8 mouse cellular contexts compared by ENCODE assay signal in the genomic region with DNA sequence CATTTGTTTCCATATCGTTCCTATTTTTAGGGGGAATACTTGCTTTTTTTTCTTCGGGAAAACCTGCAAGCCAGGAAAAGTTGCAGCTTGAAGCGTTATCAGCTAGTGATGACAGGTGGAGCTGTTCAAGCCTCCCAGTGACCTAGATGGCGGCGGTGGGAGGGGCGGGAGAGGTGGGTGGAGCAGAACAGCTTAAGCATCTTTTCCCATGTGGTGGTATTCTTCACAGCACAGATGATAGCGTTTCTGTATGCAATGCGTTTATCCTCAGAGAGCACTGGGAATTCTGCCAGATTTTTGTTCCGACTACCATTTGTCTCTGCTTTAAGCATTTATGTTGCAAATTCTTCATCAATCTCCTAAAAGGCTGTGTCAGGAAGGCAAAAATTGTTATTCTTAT.
DNase-seq lines count a peak whose midpoint lies in the region; ATAC-seq lines count a peak whose summit lies in the region.

No protein-coding gene starts in this region.

- no peak overlapping the region for H3K27ac ChIP-seq in hindbrain, embryonic 11.5 days (ENCODE audit: low read depth, low read length)
- H3K27ac ChIP-seq in hindbrain, embryonic 10.5 days: no peak overlapping the region
- H3K27ac ChIP-seq in intestine, embryonic 14.5 days (ENCODE audit: low read depth): 0 out of 2 replicates have a peak overlapping the region, but pooled peaks have one; percentile 18
- H3K27ac ChIP-seq in limb, embryonic 13.5 days: no peak overlapping the region
- H3K27ac ChIP-seq in stomach, embryonic 15.5 days: peak overlapping the region; percentile 26; the same call in 1 of the 2 replicates

- no peaks in the 10 kb centered on the region for H3K27me3 ChIP-seq in hindbrain, embryonic 11.5 days (ENCODE audit: control insufficient read depth, insufficient read depth, low read length)
- H3K27me3 ChIP-seq in hindbrain, embryonic 10.5 days (ENCODE audit: insufficient read depth, poor library complexity, severe bottlenecking): no peaks in the 10 kb centered on the region
- no peaks in the 10 kb centered on the region for H3K27me3 ChIP-seq in intestine, embryonic 14.5 days (replicated peaks; ENCODE audit: control insufficient read depth, insufficient read depth, low read length)
- H3K27me3 ChIP-seq in limb, embryonic 13.5 days: no peaks in the 10 kb centered on the region
- no peaks in the 10 kb centered on the region for H3K27me3 ChIP-seq in stomach, embryonic 15.5 days (replicated peaks)

- H3K36me3 ChIP-seq in hindbrain, embryonic 11.5 days (ENCODE audit: control insufficient read depth, insufficient read depth, low read length): no peaks in the 10 kb centered on the region
- no peaks in the 10 kb centered on the region for H3K36me3 ChIP-seq in hindbrain, embryonic 10.5 days
- H3K36me3 ChIP-seq in intestine, embryonic 14.5 days (ENCODE audit: control insufficient read depth, insufficient read depth, low read length): no peaks in the 10 kb centered on the region
- H3K36me3 ChIP-seq in limb, embryonic 13.5 days: no peaks in the 10 kb centered on the region
- H3K36me3 ChIP-seq in stomach, embryonic 15.5 days: no peaks in the 10 kb centered on the region

- no peaks in the 10 kb centered on the region for H3K4me1 ChIP-seq in hindbrain, embryonic 11.5 days (replicated peaks; ENCODE audit: control insufficient read depth, insufficient read depth, low read length)
- 0 out of 2 replicates have a peak, but pooled peaks cover 9% of the 10 kb centered on the region for H3K4me1 ChIP-seq in hindbrain, embryonic 10.5 days (replicated peaks)
- H3K4me1 ChIP-seq in intestine, embryonic 14.5 days (replicated peaks; ENCODE audit: control insufficient read depth, insufficient read depth, low read length): peaks cover 16% of the 10 kb centered on the region
- H3K4me1 ChIP-seq in limb, embryonic 13.5 days: peaks cover 8% of the 10 kb centered on the region; the same call in 1 of the 2 replicates
- 0 out of 2 replicates have a peak, but pooled peaks cover 4% of the 10 kb centered on the region for H3K4me1 ChIP-seq in stomach, embryonic 15.5 days

- no peak overlapping the region for H3K4me2 ChIP-seq in hindbrain, embryonic 11.5 days (replicated peaks; ENCODE audit: low read depth, low read length)
- peak overlapping the region; percentile 41 for H3K4me2 ChIP-seq in intestine, embryonic 14.5 days (ENCODE audit: low read length)
- peak overlapping the region; percentile 50 for H3K4me2 ChIP-seq in limb, embryonic 13.5 days (replicated peaks)
- H3K4me2 ChIP-seq in stomach, embryonic 15.5 days: peak overlapping the region; percentile 47

- no peak overlapping the region for H3K4me3 ChIP-seq in hindbrain, embryonic 11.5 days (ENCODE audit: low read depth, low read length)
- no peak overlapping the region for H3K4me3 ChIP-seq in hindbrain, embryonic 10.5 days
- 0 out of 2 replicates have a peak overlapping the region, but pooled peaks have one; percentile 4 for H3K4me3 ChIP-seq in intestine, embryonic 14.5 days (ENCODE audit: low read depth, low read length)
- H3K4me3 ChIP-seq in limb, embryonic 13.5 days: peak overlapping the region; percentile 2; the same call in 1 of the 2 replicates
- 0 out of 2 replicates have a peak overlapping the region, but pooled peaks have one; percentile 5 for H3K4me3 ChIP-seq in stomach, embryonic 15.5 days (replicated peaks)

- H3K9me3 ChIP-seq in hindbrain, embryonic 11.5 days (ENCODE audit: control insufficient read depth, low read length): no peaks in the 10 kb centered on the region
- H3K9me3 ChIP-seq in hindbrain, embryonic 10.5 days: no peaks in the 10 kb centered on the region
- no peaks in the 10 kb centered on the region for H3K9me3 ChIP-seq in intestine, embryonic 14.5 days (ENCODE audit: control insufficient read depth, low read length)
- no peaks in the 10 kb centered on the region; the same call in 1 of the 2 replicates for H3K9me3 ChIP-seq in limb, embryonic 13.5 days
- H3K9me3 ChIP-seq in stomach, embryonic 15.5 days: no peaks in the 10 kb centered on the region

- 42% methylated on average over 9 of the region's 9 CpGs for WGBS in hindbrain, embryonic 11.5 days
- WGBS in hindbrain, embryonic 10.5 days: 45% methylated on average over 9 of the region's 9 CpGs
- 18% methylated on average over 9 of the region's 9 CpGs for WGBS in intestine, embryonic 14.5 days
- WGBS in limb, embryonic 13.5 days: 28% methylated on average over 9 of the region's 9 CpGs
- WGBS in stomach, embryonic 15.5 days: 15% methylated on average over 9 of the region's 9 CpGs

- H3K9ac ChIP-seq in hindbrain, embryonic 11.5 days (ENCODE audit: low read depth, low read length): no peak overlapping the region
- H3K9ac ChIP-seq in intestine, embryonic 14.5 days (ENCODE audit: low read length): no peak overlapping the region
- no peak overlapping the region for H3K9ac ChIP-seq in limb, embryonic 13.5 days
- no peak overlapping the region for H3K9ac ChIP-seq in stomach, embryonic 15.5 days

- ATAC-seq in hindbrain, embryonic 11.5 days (ENCODE audit: low FRiP score): no peak
- peak; percentile 78; the same call in 1 of the 2 replicates for ATAC-seq in intestine, embryonic 14.5 days (replicated peaks; ENCODE audit: low FRiP score, low TSS enrichment, low read depth)
- no peak for ATAC-seq in limb, embryonic 13.5 days (ENCODE audit: low FRiP score, low read depth)
- ATAC-seq in stomach, embryonic 15.5 days (ENCODE audit: insufficient read depth, low FRiP score, low read depth): peak; percentile 72; the same call in 1 of the 2 replicates

- DNase-seq in hindbrain, embryonic 11.5 days (ENCODE audit: low spot score): peak; percentile 17
- no peak for DNase-seq in hindbrain, embryonic 10.5 days (ENCODE audit: low spot score)
- DNase-seq in cerebellum, adult 11 months: peak; percentile 39
- DNase-seq in frontal cortex, adult 2 months (ENCODE audit: extremely low spot score in 1 of 2, low spot score in 1 of 2): peak; percentile 85 to 91
- DNase-seq in intestine, embryonic 14.5 days (ENCODE audit: low spot score): peak; percentile 64
- no peak for DNase-seq in thymus, adult 18-20 months

Comparison
In these comparisons a context has a peak if more than half of its experiments do, and no peak if none do; other contexts are left out.
1. DNase-seq: peak in hindbrain, embryonic 11.5 days (single experiment), cerebellum, adult 11 months (single experiment), frontal cortex, adult 2 months (2 of 2) and intestine, embryonic 14.5 days (single experiment); none in hindbrain, embryonic 10.5 days (single experiment) and thymus, adult 18-20 months (0 of 2).
2. ATAC-seq: peak in intestine, embryonic 14.5 days (single experiment) and stomach, embryonic 15.5 days (single experiment); none in hindbrain, embryonic 11.5 days (single experiment) and limb, embryonic 13.5 days (single experiment).
3. H3K27ac ChIP-seq: peak in intestine, embryonic 14.5 days (single experiment) and stomach, embryonic 15.5 days (single experiment); none in hindbrain, embryonic 11.5 days (single experiment), hindbrain, embryonic 10.5 days (single experiment) and limb, embryonic 13.5 days (single experiment).
4. H3K4me3 ChIP-seq: peak in intestine, embryonic 14.5 days (single experiment), limb, embryonic 13.5 days (single experiment) and stomach, embryonic 15.5 days (single experiment); none in hindbrain, embryonic 11.5 days (single experiment) and hindbrain, embryonic 10.5 days (single experiment).